Mouse (Mus musculus): ENCODE measurements at regions not wholly inside any gene's neighbourhood (a gene's known extent, or its start where the extent isn't known, plus 50 kb on each side); places are given as distances from the start of the nearest gene placed in this dataset.

- DNase-seq (ENCODE audit: extremely low spot score, low spot score), result no peak
- Histone ChIP-seq H3K4me1 (peaks cover 5% of the 10 kb centered on the region; the same call in 1 of the 2 replicates), H3K27ac (no peak overlapping the region), H3K27me3 (ENCODE audit: poor library complexity, severe bottlenecking) (no peaks in the 10 kb centered on the region), H3K36me3 (replicated peaks) (no peaks in the 10 kb centered on the region), H3K9me3 (no peaks in the 10 kb centered on the region), H3K4me3 (no peak overlapping the region)
- WGBS, result 75% methylated on average over 1 of the region's 1 CpGs
Measured at GRCm38 (mm10) chr16:97278913-97279312, 77.6 kb upstream of the Bace2 start.

GRCm38 (mm10) chr16:97281615-97282110 lies 74.9 kb upstream of the Bace2 start:
- H3K27ac ChIP-seq, result no peak overlapping the region
- no peaks in the 10 kb centered on the region for H3K9me3 ChIP-seq
- H3K4me1 ChIP-seq, result peaks cover 5% of the 10 kb centered on the region; the same call in 1 of the 2 replicates
- WGBS, result 91% methylated on average over 7 of the region's 7 CpGs
- DNase-seq (ENCODE audit: extremely low spot score, low spot score), result no peak
- no peaks in the 10 kb centered on the region for H3K36me3 ChIP-seq (replicated peaks)
- H3K27me3 ChIP-seq (ENCODE audit: poor library complexity, severe bottlenecking), result no peaks in the 10 kb centered on the region
- no peak overlapping the region for H3K4me3 ChIP-seq

- WGBS, result 75% methylated on average over 9 of the region's 9 CpGs
- peaks cover 5% of the 10 kb centered on the region; the same call in 1 of the 2 replicates for H3K4me1 ChIP-seq
- no peaks in the 10 kb centered on the region for H3K36me3 ChIP-seq (replicated peaks)
- no peak overlapping the region for H3K4me3 ChIP-seq
- H3K9me3 ChIP-seq, result no peaks in the 10 kb centered on the region
- H3K27ac ChIP-seq, result no peak overlapping the region
- no peak for DNase-seq (ENCODE audit: extremely low spot score, low spot score)
- H3K27me3 ChIP-seq (ENCODE audit: poor library complexity, severe bottlenecking), result no peaks in the 10 kb centered on the region
Measured at GRCm38 (mm10) chr16:97282943-97283342, 73.6 kb upstream of the Bace2 start.

DNA sequence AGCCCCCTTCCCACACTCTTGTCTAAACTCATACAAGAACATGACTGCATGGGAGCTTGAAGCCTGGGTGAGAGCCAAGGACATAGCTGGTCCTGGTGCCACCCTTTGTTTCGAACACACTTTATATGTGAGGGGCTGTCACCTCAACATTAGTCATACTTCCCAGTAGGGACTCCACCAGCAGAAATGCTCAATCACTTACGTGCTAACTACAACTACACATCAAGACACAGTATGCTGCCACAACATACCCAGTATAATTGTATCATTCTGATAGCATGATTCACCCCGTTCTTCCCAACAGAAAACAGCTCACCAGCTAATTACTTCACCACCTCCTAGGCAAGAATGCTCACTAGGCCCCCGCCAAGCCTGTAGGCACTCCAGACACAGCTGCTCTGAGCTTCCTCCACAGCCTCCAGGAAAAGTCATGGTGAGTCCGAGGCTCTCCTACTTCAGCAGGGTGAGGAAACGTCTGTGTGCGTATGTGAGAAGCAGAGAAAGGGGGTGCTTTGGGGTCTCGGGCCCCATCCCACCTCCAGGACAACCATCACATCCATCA lies 70.6 kb upstream of the Bace2 start:
- no peaks in the 10 kb centered on the region for H3K36me3 ChIP-seq (replicated peaks)
- no peak overlapping the region for H3K4me3 ChIP-seq
- WGBS, result 88% methylated on average over 8 of the region's 8 CpGs
- no peak for DNase-seq (ENCODE audit: extremely low spot score, low spot score)
- H3K27me3 ChIP-seq (ENCODE audit: poor library complexity, severe bottlenecking), result no peaks in the 10 kb centered on the region
- H3K9me3 ChIP-seq, result no peaks in the 10 kb centered on the region
- no peak overlapping the region for H3K27ac ChIP-seq
- H3K4me1 ChIP-seq, result peaks cover 11% of the 10 kb centered on the region

DNA sequence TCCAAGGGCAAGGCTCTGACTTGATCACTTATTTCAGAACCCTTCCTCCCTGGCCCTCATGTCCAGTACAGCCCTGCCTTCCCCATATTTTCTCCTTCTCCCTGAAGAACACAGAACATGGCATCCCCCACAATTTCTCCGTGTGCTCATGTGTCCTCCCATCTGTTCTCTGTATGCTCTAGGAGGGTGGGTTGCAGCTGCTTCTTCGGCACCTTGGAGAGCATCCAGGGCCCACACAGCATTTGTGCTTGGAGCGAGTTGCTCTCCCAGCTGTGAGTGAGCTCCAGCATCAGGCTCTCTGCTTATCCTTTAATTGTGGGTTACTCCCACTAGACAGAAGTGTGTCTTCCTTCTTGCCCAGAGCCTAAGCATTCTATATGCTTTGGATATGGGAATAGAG lies 69.8 kb upstream of the Bace2 start:
- DNase-seq (ENCODE audit: extremely low spot score, low spot score), result no peak
- Histone ChIP-seq H3K36me3 (replicated peaks) (no peaks in the 10 kb centered on the region), H3K27me3 (ENCODE audit: poor library complexity, severe bottlenecking) (no peaks in the 10 kb centered on the region), H3K4me1 (peaks cover 11% of the 10 kb centered on the region), H3K9me3 (no peaks in the 10 kb centered on the region), H3K4me3 (no peak overlapping the region), H3K27ac (no peak overlapping the region)
- WGBS, result 55% methylated on average over 3 of the region's 3 CpGs

- Histone ChIP-seq H3K4me1 (peaks cover 22% of the 10 kb centered on the region), H3K4me3 (no peak overlapping the region), H3K27ac (no peak overlapping the region), H3K9me3 (no peaks in the 10 kb centered on the region), H3K36me3 (replicated peaks) (no peaks in the 10 kb centered on the region), H3K27me3 (ENCODE audit: poor library complexity, severe bottlenecking) (no peaks in the 10 kb centered on the region; the same call in 1 of the 2 replicates)
- 55% methylated on average over 8 of the region's 8 CpGs for WGBS
- no peak for DNase-seq (ENCODE audit: extremely low spot score, low spot score)
Measured at GRCm38 (mm10) chr16:97288634-97289033, 67.9 kb upstream of the Bace2 start.

GRCm38 (mm10) chr16:97292484-97293048 lies 64.0 kb upstream of the Bace2 start:
- Histone ChIP-seq H3K9me3 (no peaks in the 10 kb centered on the region), H3K4me1 (peaks cover 22% of the 10 kb centered on the region), H3K27ac (peak overlapping the region; percentile 73), H3K36me3 (replicated peaks) (no peaks in the 10 kb centered on the region), H3K4me3 (peak overlapping the region; percentile 44), H3K27me3 (ENCODE audit: poor library complexity, severe bottlenecking) (no peaks in the 10 kb centered on the region; the same call in 1 of the 2 replicates)
- peak; percentile 38 for DNase-seq (ENCODE audit: extremely low spot score, low spot score)
- 2% methylated on average over 11 of the region's 11 CpGs for WGBS

GRCm38 (mm10) chr16:97293273-97293672 lies 63.3 kb upstream of the Bace2 start:
- Histone ChIP-seq H3K4me1 (peaks cover 22% of the 10 kb centered on the region), H3K4me3 (peak overlapping the region; percentile 44), H3K36me3 (replicated peaks) (no peaks in the 10 kb centered on the region), H3K27ac (peak overlapping the region; percentile 73), H3K27me3 (ENCODE audit: poor library complexity, severe bottlenecking) (no peaks in the 10 kb centered on the region; the same call in 1 of the 2 replicates), H3K9me3 (no peaks in the 10 kb centered on the region)
- 10% methylated on average over 4 of the region's 4 CpGs for WGBS
- DNase-seq (ENCODE audit: extremely low spot score, low spot score), result peak; percentile 79

DNA sequence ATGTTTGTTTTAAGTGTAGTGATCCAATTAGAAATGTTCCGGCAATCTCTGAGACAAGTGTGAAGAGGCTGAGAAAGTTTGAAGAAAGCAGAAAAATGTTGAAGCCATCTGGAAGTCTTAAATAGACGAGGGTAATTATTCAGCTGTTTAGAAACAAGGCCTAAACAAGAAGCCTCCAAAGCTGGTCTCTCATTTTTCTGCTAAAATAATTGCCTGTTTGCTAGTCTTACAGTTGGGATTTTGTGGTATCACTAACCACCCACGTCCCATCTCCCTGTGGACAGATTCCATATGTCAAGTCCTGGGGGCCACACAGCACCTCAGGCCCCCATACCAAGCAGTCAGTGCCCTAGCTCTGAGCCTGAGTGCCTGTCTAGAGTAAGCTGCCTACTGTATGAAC lies 59.4 kb upstream of the Bace2 start:
- Histone ChIP-seq H3K9me3 (no peaks in the 10 kb centered on the region), H3K36me3 (replicated peaks) (no peaks in the 10 kb centered on the region), H3K4me1 (peaks cover 14% of the 10 kb centered on the region), H3K4me3 (no peak overlapping the region), H3K27ac (no peak overlapping the region), H3K27me3 (ENCODE audit: poor library complexity, severe bottlenecking) (no peaks in the 10 kb centered on the region)
- no peak for DNase-seq (ENCODE audit: extremely low spot score, low spot score)
- WGBS, result 83% methylated on average over 3 of the region's 3 CpGs

DNA sequence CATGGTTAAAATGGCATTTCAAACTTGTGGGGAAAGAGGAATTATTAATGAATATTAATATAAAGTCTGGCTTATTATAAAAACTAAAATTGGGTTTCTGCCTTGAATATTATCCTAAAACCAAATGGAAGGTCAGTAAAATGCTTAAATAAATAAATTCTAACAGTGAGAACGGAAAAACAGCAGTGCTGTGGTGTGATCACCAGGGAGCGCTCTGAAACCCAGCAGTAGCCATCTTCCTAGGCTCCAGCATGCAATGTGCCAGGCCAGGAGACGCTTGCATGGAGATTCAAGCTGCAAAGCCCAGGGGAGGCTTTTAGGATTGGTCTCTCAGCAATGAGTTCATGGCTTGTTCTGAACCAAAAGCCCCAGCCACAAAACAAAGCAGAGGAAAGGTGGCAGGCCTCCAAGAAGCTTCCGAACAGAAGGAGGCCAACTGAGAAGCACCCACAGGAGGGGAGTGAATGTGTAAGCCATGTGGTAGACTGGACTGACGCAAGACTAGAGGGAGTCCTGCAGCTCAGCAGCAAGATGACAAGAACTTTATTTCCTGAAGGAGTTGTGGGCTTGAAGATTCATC lies 52.3 kb upstream of the Bace2 start:
- Histone ChIP-seq H3K4me1 (no peaks in the 10 kb centered on the region), H3K27ac (no peak overlapping the region), H3K27me3 (ENCODE audit: poor library complexity, severe bottlenecking) (no peaks in the 10 kb centered on the region), H3K36me3 (replicated peaks) (no peaks in the 10 kb centered on the region), H3K9me3 (no peaks in the 10 kb centered on the region), H3K4me3 (no peak overlapping the region)
- no peak for DNase-seq (ENCODE audit: extremely low spot score, low spot score)
- WGBS, result 69% methylated on average over 5 of the region's 5 CpGs
